ENCODE assay signal across 9 mouse cellular contexts in the genomic region with DNA sequence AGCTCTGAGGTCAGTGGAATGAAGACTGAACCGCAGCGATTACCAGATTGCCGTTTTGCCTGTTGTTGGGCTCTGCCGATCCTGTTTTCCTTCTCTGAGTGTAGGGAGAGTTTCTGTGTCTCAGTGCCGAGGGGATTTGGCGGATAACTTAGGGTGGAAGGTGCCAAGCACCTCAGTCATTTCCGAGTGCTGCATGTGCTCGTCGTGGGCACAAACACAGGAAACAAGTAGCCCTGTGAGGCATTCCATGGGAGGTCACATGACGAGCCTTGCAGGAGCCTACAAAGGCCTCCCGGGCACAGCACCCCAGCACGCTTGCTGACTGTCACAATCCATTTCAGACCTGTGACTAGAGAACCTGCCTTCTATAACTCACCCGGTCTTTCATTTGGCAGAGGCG.
DNase-seq lines count a peak whose midpoint lies in the region; ATAC-seq and TF ChIP-seq lines count a peak whose summit lies in the region.
"Had no signal": no experiment of that assay in that cellular context is flagged by ENCODE, and none has a peak within 500 bp of the region (broad histone marks: within the 10 kb centered on the region; RNA-seq: fewer than 3 reads in every experiment).

No protein-coding gene starts in this region.

- TF ChIP-seq CTCF in heart, postnatal 0 days (IDR thresholded peaks at IDR 0.05; ENCODE audit: low read depth) = no peak

- intact Hi-C loops in heart, postnatal 25 days (cut with DNase I) = no loop called here

- no peaks in the 10 kb centered on the region for H3K27me3 ChIP-seq in heart, postnatal 0 days (ENCODE audit: control insufficient read depth, insufficient read depth, low read length)

- ATAC-seq in heart, postnatal 0 days (ENCODE audit: insufficient read depth, low read depth) = peak; percentile 47
- ATAC-seq in megakaryocyte progenitor cell, adult 5-6 weeks (replicated peaks; ENCODE audit: poor library complexity) = peak; percentile 30; the same call in 1 of the 2 replicates
- ATAC-seq: inflammation-experienced regulatory T-cells, adult 6 months had no signal

- TF ChIP-seq EP300 in heart, postnatal 0 days (IDR thresholded peaks at IDR 0.05; ENCODE audit: low read depth) = no peak; the same call in 1 of the 2 replicates

- no peaks in the 10 kb centered on the region for H3K9me3 ChIP-seq in heart, postnatal 0 days (replicated peaks; ENCODE audit: control insufficient read depth, low read length)

- H3K4me3 ChIP-seq in heart, postnatal 0 days (ENCODE audit: low read depth, low read length) = no peak overlapping the region

- H3K27ac ChIP-seq in heart, postnatal 0 days (ENCODE audit: low read depth) = peak overlapping the region; percentile 74

- H3K36me3 ChIP-seq in heart, postnatal 0 days (replicated peaks; ENCODE audit: control insufficient read depth, insufficient read depth, low read length) = no peaks in the 10 kb centered on the region

- 39% methylated on average over 14 of the region's 14 CpGs for WGBS in heart, postnatal 0 days

- H3K4me1 ChIP-seq in heart, postnatal 0 days (ENCODE audit: control insufficient read depth, insufficient read depth) = peaks cover 25% of the 10 kb centered on the region

- peak; percentile 96 for DNase-seq in heart, adult 11 months
- DNase-seq in heart, postnatal 25 days (ENCODE audit: low spot score) = no peak
- peak; percentile 33 for DNase-seq in heart, postnatal 0 days (ENCODE audit: low spot score)
- peak; percentile 47 for DNase-seq in kidney, postnatal 14 days
- DNase-seq in testis, postnatal 10 days (ENCODE audit: low spot score) = no peak
- DNase-seq in thymus, postnatal 4 days = no peak
- no peak for DNase-seq in right cerebral cortex, postnatal 36 days (ENCODE audit: low spot score in 2 of 2)

- H3K9ac ChIP-seq in heart, postnatal 0 days (replicated peaks; ENCODE audit: low read depth, low read length) = 0 out of 2 replicates have a peak overlapping the region, but pooled peaks have one; percentile 1

- H3K4me2 ChIP-seq in heart, postnatal 0 days (ENCODE audit: low read depth, low read length) = peak overlapping the region; percentile 33

Comparison
In these comparisons a context has a peak if more than half of its experiments do, and no peak if none do; other contexts are left out.
1. DNase-seq: peak in heart, adult 11 months (single experiment), heart, postnatal 0 days (single experiment) and kidney, postnatal 14 days (single experiment); none in heart, postnatal 25 days (single experiment), testis, postnatal 10 days (single experiment), thymus, postnatal 4 days (single experiment) and right cerebral cortex, postnatal 36 days (0 of 2).